Mouse (Mus musculus) G1E (cell line): ENCODE data around the gene R3hdm4.

Source experiments
- CTCF ChIP-seq: IDR thresholded peaks from 2 replicates; pipeline ENCODE4 v1.5.1; 2012; ENCODE audit warnings: low read depth, low read length, inconsistent platforms, mixed read lengths
- GATA1 ChIP-seq: IDR thresholded peaks from 2 replicates; pipeline ENCODE4 v1.6.1; 2012; ENCODE audit warnings: borderline replicate concordance, low read length, inconsistent platforms, mixed read lengths
- POLR2AphosphoS5 ChIP-seq: IDR thresholded peaks from 2 replicates; pipeline ENCODE4 v1.6.1; 2012; ENCODE audit warnings: low read depth, low read length, inconsistent platforms; ENCODE audit not compliant: insufficient replicate concordance

- TF ChIP-seq GATA1 (no peak), CTCF (no peak), POLR2AphosphoS5 (no peak)
Observed at GRCm38 (mm10) chr10:79877757-79878156, 43.3 kb downstream of the R3hdm4 start.
